Mouse (Mus musculus): ENCODE measurements around the gene Nomo1. TPM values are rescaled to one million over a fixed set of nuclear protein-coding genes. Genes with fewer than 3 reads are reported as not detected.

Gene Nomo1
- polyA plus RNA-seq, 1 experiment from 2014 or later: 26.8 TPM

- Histone ChIP-seq H3K27me3 (replicated peaks; ENCODE audit: low read depth, poor library complexity, severe bottlenecking) (peaks cover 21% of the 10 kb centered on the region), H3K27ac (replicated peaks) (no peak overlapping the region), H3K36me3 (replicated peaks) (no peaks in the 10 kb centered on the region), H3K9me3 (no peaks in the 10 kb centered on the region), H3K4me3 (no peak overlapping the region), H3K4me1 (peaks cover 45% of the 10 kb centered on the region)
- 91% methylated on average over 12 of the region's 12 CpGs for WGBS
- DNase-seq (ENCODE audit: low spot score): no peak
Measured at GRCm38 (mm10) chr7:46132229-46132628, 98.7 kb downstream of the Nomo1 start.

Other genes with a start within 250 kb of the Nomo1 start
- 2.1 and 3.0 TPM in 2 replicates for gene Lmtk3, start 250.0 kb upstream of the Nomo1 start, polyA plus RNA-seq (2016; fragmentation: Nextera tagmentation; extraction: Ambion mirVana)
- gene Sult2b1, start 249.0 kb upstream of the Nomo1 start, polyA plus RNA-seq (2016; fragmentation: Nextera tagmentation; extraction: Ambion mirVana): 1.6 and 1.7 TPM in 2 replicates
- 157 and 161 TPM in 2 replicates for gene Cyth2, start 219.1 kb upstream of the Nomo1 start, polyA plus RNA-seq (2016; fragmentation: Nextera tagmentation; extraction: Ambion mirVana)
- 0.88 and 1.5 TPM in 2 replicates for gene Kcnj14, start 208.9 kb upstream of the Nomo1 start, polyA plus RNA-seq (2016; fragmentation: Nextera tagmentation; extraction: Ambion mirVana)
- 127 and 132 TPM in 2 replicates for gene Grwd1, start 202.8 kb upstream of the Nomo1 start, polyA plus RNA-seq (2016; fragmentation: Nextera tagmentation; extraction: Ambion mirVana)
- 30.4 and 36.6 TPM in 2 replicates for gene Kdelr1, start 160.9 kb upstream of the Nomo1 start, polyA plus RNA-seq (2016; fragmentation: Nextera tagmentation; extraction: Ambion mirVana)
- 0.09 and 0.20 TPM in 2 replicates for gene Grin2d, start 155.3 kb upstream of the Nomo1 start, polyA plus RNA-seq (2016; fragmentation: Nextera tagmentation; extraction: Ambion mirVana)
- gene Syngr4, start 137.0 kb upstream of the Nomo1 start, polyA plus RNA-seq (2016; fragmentation: Nextera tagmentation; extraction: Ambion mirVana): 1.2 and 1.3 TPM in 2 replicates
- gene Tmem143, start 136.8 kb upstream of the Nomo1 start, polyA plus RNA-seq (2016; fragmentation: Nextera tagmentation; extraction: Ambion mirVana): 4.5 and 5.5 TPM in 2 replicates
- 9.9 and 15.6 TPM in 2 replicates for gene Emp3, start 112.3 kb upstream of the Nomo1 start, polyA plus RNA-seq (2016; fragmentation: Nextera tagmentation; extraction: Ambion mirVana)
- gene Ccdc114, start 109.6 kb upstream of the Nomo1 start, polyA plus RNA-seq (2016; fragmentation: Nextera tagmentation; extraction: Ambion mirVana): 4.6 and 6.8 TPM in 2 replicates
- 0.10 TPM in 1 of 2 replicates, not detected in the other for gene Abcc6, start 3.4 kb upstream of the Nomo1 start, polyA plus RNA-seq (2016; fragmentation: Nextera tagmentation; extraction: Ambion mirVana)
- gene Kcnj11, start 67.1 kb downstream of the Nomo1 start, polyA plus RNA-seq (2016; fragmentation: Nextera tagmentation; extraction: Ambion mirVana): 0.09 and 0.13 TPM in 2 replicates
- gene Abcc8, start 146.3 kb downstream of the Nomo1 start, polyA plus RNA-seq (2016; fragmentation: Nextera tagmentation; extraction: Ambion mirVana): 0.24 and 0.50 TPM in 2 replicates
- 4.4 and 5.0 TPM in 2 replicates for gene Ush1c, start 204.8 kb downstream of the Nomo1 start, polyA plus RNA-seq (2016; fragmentation: Nextera tagmentation; extraction: Ambion mirVana)
- 0.14 and 0.38 TPM in 2 replicates for gene Otog, start 207.3 kb downstream of the Nomo1 start, polyA plus RNA-seq (2016; fragmentation: Nextera tagmentation; extraction: Ambion mirVana)